Mouse (Mus musculus): ENCODE data around the gene Apod. TPM values are rescaled to one million over a fixed set of nuclear protein-coding genes. Genes with fewer than 3 reads are reported as not detected.
"Not testable (repeated sequence)": the region's sequence is repeated elsewhere in the genome, so short reads cannot be mapped to it uniquely, and the experiment has no call there.

The Apod gene
- polyA plus RNA-seq, 1 experiment from 2014 or later = 0.60 TPM

GRCm38 (mm10) chr16:31320954-31321353 lies 6.3 kb upstream of the Apod start:
- Histone ChIP-seq H3K27me3 (no peaks in the 10 kb centered on the region), H3K4me3 (no peak overlapping the region), H3K9ac (no peak overlapping the region), H3K9me3 (no peaks in the 10 kb centered on the region), H3K27ac (no peak overlapping the region), H3K4me1 (peaks cover 17% of the 10 kb centered on the region; the same call in 1 of the 2 replicates), H3K36me3 (no peaks in the 10 kb centered on the region), H3K4me2 (no peak overlapping the region)
- WGBS = 62% methylated on average over 7 of the region's 7 CpGs
- no peak for ATAC-seq (ENCODE audit: borderline replicate concordance, extremely low read depth, low FRiP score, low TSS enrichment)

GRCm38 (mm10) chr16:31319723-31320122 lies 5.1 kb upstream of the Apod start:
- H3K27me3 ChIP-seq; H3K36me3 ChIP-seq; H3K9ac ChIP-seq; H3K9me3 ChIP-seq; H3K4me3 ChIP-seq; ATAC-seq (ENCODE audit: borderline replicate concordance, extremely low read depth, low FRiP score, low TSS enrichment); H3K4me2 ChIP-seq: not testable (repeated sequence)
- Histone ChIP-seq H3K27ac (peak overlapping the region; percentile 59), H3K4me1 (peaks cover 14% of the 10 kb centered on the region; the same call in 1 of the 2 replicates)
- WGBS = 67% methylated on average over 3 of the region's 3 CpGs

- no peak overlapping the region for H3K4me3 ChIP-seq
- no peaks in the 10 kb centered on the region for H3K9me3 ChIP-seq
- H3K4me1 ChIP-seq = peaks cover 17% of the 10 kb centered on the region; the same call in 1 of the 2 replicates
- WGBS = 51% methylated on average over 4 of the region's 4 CpGs
- H3K9ac ChIP-seq = no peak overlapping the region
- H3K27ac ChIP-seq = peak overlapping the region; percentile 59
- ATAC-seq (ENCODE audit: borderline replicate concordance, extremely low read depth, low FRiP score, low TSS enrichment) = no peak
- no peaks in the 10 kb centered on the region for H3K36me3 ChIP-seq
- H3K4me2 ChIP-seq = no peak overlapping the region
- no peaks in the 10 kb centered on the region for H3K27me3 ChIP-seq
Observed at GRCm38 (mm10) chr16:31319316-31319715, 4.7 kb upstream of the Apod start.

- no peak overlapping the region for H3K4me3 ChIP-seq
- no peak overlapping the region for H3K4me2 ChIP-seq
- 26% methylated on average over 2 of the region's 2 CpGs for WGBS
- peaks cover 18% of the 10 kb centered on the region; the same call in 1 of the 2 replicates for H3K4me1 ChIP-seq
- H3K9me3 ChIP-seq = no peaks in the 10 kb centered on the region
- no peak overlapping the region for H3K27ac ChIP-seq
- H3K9ac ChIP-seq = no peak overlapping the region
- no peak for ATAC-seq (ENCODE audit: borderline replicate concordance, extremely low read depth, low FRiP score, low TSS enrichment)
- H3K27me3 ChIP-seq = no peaks in the 10 kb centered on the region
- H3K36me3 ChIP-seq = no peaks in the 10 kb centered on the region
Observed at GRCm38 (mm10) chr16:31318418-31318817, 3.8 kb upstream of the Apod start.

- H3K9ac ChIP-seq, H3K9me3 ChIP-seq, H3K36me3 ChIP-seq, H3K4me3 ChIP-seq, H3K4me2 ChIP-seq, H3K27me3 ChIP-seq: not testable (repeated sequence)
- peak; percentile 76 for ATAC-seq (ENCODE audit: borderline replicate concordance, extremely low read depth, low FRiP score, low TSS enrichment)
- 39% methylated on average over 12 of the region's 12 CpGs for WGBS
- Histone ChIP-seq H3K4me1 (peaks cover 18% of the 10 kb centered on the region; the same call in 1 of the 2 replicates), H3K27ac (peak overlapping the region; percentile 71)
Observed at GRCm38 (mm10) chr16:31316246-31317143, 1.9 kb upstream of the Apod start.

- Histone ChIP-seq H3K9ac (no peak overlapping the region), H3K36me3 (no peaks in the 10 kb centered on the region), H3K4me3 (no peak overlapping the region), H3K4me1 (peaks cover 18% of the 10 kb centered on the region; the same call in 1 of the 2 replicates), H3K4me2 (no peak overlapping the region), H3K27ac (no peak overlapping the region), H3K27me3 (no peaks in the 10 kb centered on the region), H3K9me3 (no peaks in the 10 kb centered on the region)
- WGBS = 81% methylated on average over 4 of the region's 4 CpGs
- no peak for ATAC-seq (ENCODE audit: borderline replicate concordance, extremely low read depth, low FRiP score, low TSS enrichment)
Observed at GRCm38 (mm10) chr16:31315294-31315693, 686 bp upstream of the Apod start.

- no peaks in the 10 kb centered on the region for H3K36me3 ChIP-seq
- no peaks in the 10 kb centered on the region for H3K27me3 ChIP-seq
- no peak for ATAC-seq (ENCODE audit: borderline replicate concordance, extremely low read depth, low FRiP score, low TSS enrichment)
- WGBS = 58% methylated on average over 2 of the region's 2 CpGs
- H3K27ac ChIP-seq = no peak overlapping the region
- no peak overlapping the region for H3K9ac ChIP-seq
- H3K4me3 ChIP-seq = no peak overlapping the region
- H3K9me3 ChIP-seq = no peaks in the 10 kb centered on the region
- H3K4me1 ChIP-seq = peaks cover 12% of the 10 kb centered on the region; the same call in 1 of the 2 replicates
- no peak overlapping the region for H3K4me2 ChIP-seq
Observed at GRCm38 (mm10) chr16:31313611-31314010, 997 bp downstream of the Apod start.

GRCm38 (mm10) chr16:31312296-31312695 lies 2.3 kb downstream of the Apod start:
- Histone ChIP-seq H3K27ac (no peak overlapping the region), H3K4me1 (peaks cover 6% of the 10 kb centered on the region; the same call in 1 of the 2 replicates), H3K9ac (no peak overlapping the region), H3K27me3 (no peaks in the 10 kb centered on the region), H3K4me3 (no peak overlapping the region), H3K9me3 (no peaks in the 10 kb centered on the region), H3K36me3 (no peaks in the 10 kb centered on the region), H3K4me2 (no peak overlapping the region)
- no peak for ATAC-seq (ENCODE audit: borderline replicate concordance, extremely low read depth, low FRiP score, low TSS enrichment)
- 75% methylated on average over 3 of the region's 3 CpGs for whole genome bisulfite sequencing

GRCm38 (mm10) chr16:31305199-31305919 lies 9.2 kb downstream of the Apod start:
- Histone ChIP-seq H3K4me3 (no peak overlapping the region), H3K36me3 (no peaks in the 10 kb centered on the region), H3K9me3 (no peaks in the 10 kb centered on the region), H3K27ac (no peak overlapping the region), H3K4me2 (no peak overlapping the region), H3K4me1 (peaks cover 5% of the 10 kb centered on the region), H3K27me3 (no peaks in the 10 kb centered on the region), H3K9ac (no peak overlapping the region)
- WGBS = 64% methylated on average over 5 of the region's 5 CpGs
- no peak for ATAC-seq (ENCODE audit: borderline replicate concordance, extremely low read depth, low FRiP score, low TSS enrichment)

- WGBS = 73% methylated on average over 10 of the region's 10 CpGs
- H3K36me3 ChIP-seq = no peaks in the 10 kb centered on the region
- no peaks in the 10 kb centered on the region for H3K27me3 ChIP-seq
- H3K4me3 ChIP-seq = no peak overlapping the region
- no peak overlapping the region for H3K9ac ChIP-seq
- no peak for ATAC-seq (ENCODE audit: borderline replicate concordance, extremely low read depth, low FRiP score, low TSS enrichment)
- no peaks in the 10 kb centered on the region for H3K9me3 ChIP-seq
- peaks cover 19% of the 10 kb centered on the region for H3K4me1 ChIP-seq
- H3K27ac ChIP-seq = no peak overlapping the region
- no peak overlapping the region for H3K4me2 ChIP-seq
Observed at GRCm38 (mm10) chr16:31303276-31303675, 11.3 kb downstream of the Apod start.

GRCm38 (mm10) chr16:31300883-31301532 lies 13.6 kb downstream of the Apod start:
- Histone ChIP-seq H3K4me3 (no peak overlapping the region), H3K27ac (no peak overlapping the region), H3K9me3 (no peaks in the 10 kb centered on the region), H3K4me2 (no peak overlapping the region), H3K27me3 (no peaks in the 10 kb centered on the region), H3K4me1 (peaks cover 19% of the 10 kb centered on the region), H3K9ac (no peak overlapping the region), H3K36me3 (no peaks in the 10 kb centered on the region)
- ATAC-seq (ENCODE audit: borderline replicate concordance, extremely low read depth, low FRiP score, low TSS enrichment) = 0 out of 2 replicates have a peak, but pooled peaks have one; percentile 11
- 88% methylated on average over 6 of the region's 6 CpGs for WGBS

Measured in lung, embryonic 15.5 days (tissue).